Mouse (Mus musculus): Measurements from ENCODE around the gene Fgfr2. TPM values are rescaled to one million over a fixed set of nuclear protein-coding genes. Genes with fewer than 3 reads are reported as not detected.

The Fgfr2 gene
- total and polyA plus RNA-seq, 2 experiments from 2014 or later, result 12.1 to 32.6 TPM

DNA sequence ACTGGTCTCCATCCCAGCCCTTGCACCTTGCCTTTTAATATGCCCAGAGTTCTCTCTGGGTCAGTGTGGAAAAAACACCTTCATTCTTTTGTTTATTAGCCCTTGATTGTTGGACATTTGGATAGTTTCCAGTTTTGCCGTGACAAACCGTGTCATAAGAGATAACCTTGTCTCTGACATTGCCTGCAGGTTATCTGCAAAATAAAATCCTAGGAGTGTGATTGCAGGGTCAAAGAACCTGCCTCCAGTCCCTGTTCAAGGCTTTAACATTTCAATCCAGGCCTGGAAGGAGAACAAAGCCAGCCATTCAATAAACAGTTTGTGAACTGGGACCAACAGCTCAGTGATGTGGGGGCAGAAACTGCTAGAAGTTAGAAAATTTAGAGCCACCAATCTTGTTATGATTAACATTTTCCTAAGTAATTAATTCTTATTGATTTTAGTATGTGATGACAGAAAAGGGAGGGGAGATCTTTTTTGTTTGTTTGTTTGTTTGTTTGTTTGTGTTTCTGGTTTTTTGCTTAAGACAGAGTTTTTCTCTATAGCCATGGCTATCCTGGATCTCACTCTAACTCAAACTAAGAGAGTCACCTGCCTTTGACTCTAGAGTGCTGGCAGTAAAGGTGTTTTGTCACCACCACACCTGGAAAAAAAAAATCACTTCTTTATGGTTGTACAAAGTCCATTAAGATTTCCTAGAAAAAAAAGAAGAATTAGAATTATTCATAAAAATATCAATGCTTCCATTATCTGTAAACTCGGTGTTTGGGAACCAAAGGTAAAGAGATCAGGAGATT, 537.3 kb downstream of the Fgfr2 start:
- H3K36me3 ChIP-seq (ENCODE audit: insufficient read depth, low read length), result no peaks in the 10 kb centered on the region
- H3K9ac ChIP-seq (replicated peaks; ENCODE audit: low read length, poor library complexity, severe bottlenecking), result no peak overlapping the region
- no peak overlapping the region for H3K4me2 ChIP-seq (ENCODE audit: low read depth, low read length, poor library complexity, severe bottlenecking)
- H3K27ac ChIP-seq (ENCODE audit: low read depth, low read length), result no peak overlapping the region
- DNase-seq (ENCODE audit: low spot score) (no peak), ATAC-seq (ENCODE audit: low FRiP score) (no peak)
- no peak for TF ChIP-seq CTCF (IDR thresholded peaks at IDR 0.05)
- no peak overlapping the region for H3K4me3 ChIP-seq (ENCODE audit: low read depth, low read length)
- H3K4me1 ChIP-seq (ENCODE audit: insufficient read depth, low read length), result no peaks in the 10 kb centered on the region
- 67% methylated on average over 3 of the region's 3 CpGs for WGBS
- H3K27me3 ChIP-seq (ENCODE audit: insufficient read depth, low read length), result no peaks in the 10 kb centered on the region
- no peaks in the 10 kb centered on the region for H3K9me3 ChIP-seq (ENCODE audit: low read length)

DNA sequence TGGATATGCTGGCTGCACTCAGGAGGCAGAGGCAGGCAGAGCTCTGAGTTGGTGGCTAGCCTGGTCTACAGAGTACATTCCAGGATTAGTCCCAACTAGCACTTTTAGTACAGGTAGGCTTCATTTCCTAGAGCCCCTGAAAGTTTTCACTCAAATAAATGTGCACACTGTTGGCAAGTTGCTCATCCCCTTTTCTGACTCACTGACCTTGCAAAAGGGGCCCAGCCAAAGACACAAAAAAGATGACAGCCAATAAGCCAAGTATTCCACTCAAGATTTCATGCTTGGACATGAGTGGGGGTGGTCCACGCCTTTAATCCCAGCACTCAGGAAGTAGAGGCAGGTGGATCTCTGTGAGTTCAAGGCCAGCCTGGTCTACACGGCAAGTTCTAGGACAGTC, 541.7 kb downstream of the Fgfr2 start:
- Histone ChIP-seq H3K27me3 (ENCODE audit: insufficient read depth, low read length) (no peaks in the 10 kb centered on the region), H3K4me3 (ENCODE audit: low read depth, low read length) (no peak overlapping the region), H3K4me1 (ENCODE audit: insufficient read depth, low read length) (no peaks in the 10 kb centered on the region), H3K36me3 (ENCODE audit: insufficient read depth, low read length) (no peaks in the 10 kb centered on the region), H3K4me2 (ENCODE audit: low read depth, low read length, poor library complexity, severe bottlenecking) (no peak overlapping the region), H3K27ac (ENCODE audit: low read depth, low read length) (no peak overlapping the region), H3K9me3 (ENCODE audit: low read length) (no peaks in the 10 kb centered on the region), H3K9ac (replicated peaks; ENCODE audit: low read length, poor library complexity, severe bottlenecking) (no peak overlapping the region)
- no peak for TF ChIP-seq CTCF (IDR thresholded peaks at IDR 0.05)
- DNase-seq (ENCODE audit: low spot score) (no peak), ATAC-seq (ENCODE audit: low FRiP score) (no peak)
- WGBS, result 90% methylated on average over 2 of the region's 2 CpGs

DNA sequence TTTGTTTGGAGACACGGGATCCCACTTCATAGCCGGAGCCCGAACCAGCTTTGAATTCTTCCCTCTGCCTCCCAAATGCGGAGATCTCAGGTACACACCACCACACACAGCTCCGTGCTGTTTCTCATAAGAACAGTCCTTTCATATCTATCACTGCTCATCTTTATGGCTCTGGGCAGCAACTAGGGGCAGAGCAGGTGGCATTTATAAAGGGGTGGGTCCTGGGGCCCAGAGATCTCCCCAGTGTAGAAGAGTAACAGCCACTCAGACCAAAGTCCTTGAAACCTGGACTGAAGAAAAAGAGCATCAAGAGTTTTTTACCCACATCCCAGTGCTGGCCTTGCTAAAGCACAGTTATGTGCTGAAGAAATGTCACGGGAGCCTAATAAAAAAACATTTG, 542.6 kb downstream of the Fgfr2 start:
- WGBS, result 82% methylated on average over 6 of the region's 6 CpGs
- Histone ChIP-seq H3K9me3 (ENCODE audit: low read length) (no peaks in the 10 kb centered on the region), H3K27me3 (ENCODE audit: insufficient read depth, low read length) (no peaks in the 10 kb centered on the region), H3K4me2 (ENCODE audit: low read depth, low read length, poor library complexity, severe bottlenecking) (no peak overlapping the region), H3K9ac (replicated peaks; ENCODE audit: low read length, poor library complexity, severe bottlenecking) (no peak overlapping the region), H3K36me3 (ENCODE audit: insufficient read depth, low read length) (no peaks in the 10 kb centered on the region), H3K4me3 (ENCODE audit: low read depth, low read length) (no peak overlapping the region), H3K4me1 (ENCODE audit: insufficient read depth, low read length) (no peaks in the 10 kb centered on the region), H3K27ac (ENCODE audit: low read depth, low read length) (no peak overlapping the region)
- no peak for TF ChIP-seq CTCF (IDR thresholded peaks at IDR 0.05)
- ATAC-seq (ENCODE audit: low FRiP score) (no peak), DNase-seq (ENCODE audit: low spot score) (no peak)

DNA sequence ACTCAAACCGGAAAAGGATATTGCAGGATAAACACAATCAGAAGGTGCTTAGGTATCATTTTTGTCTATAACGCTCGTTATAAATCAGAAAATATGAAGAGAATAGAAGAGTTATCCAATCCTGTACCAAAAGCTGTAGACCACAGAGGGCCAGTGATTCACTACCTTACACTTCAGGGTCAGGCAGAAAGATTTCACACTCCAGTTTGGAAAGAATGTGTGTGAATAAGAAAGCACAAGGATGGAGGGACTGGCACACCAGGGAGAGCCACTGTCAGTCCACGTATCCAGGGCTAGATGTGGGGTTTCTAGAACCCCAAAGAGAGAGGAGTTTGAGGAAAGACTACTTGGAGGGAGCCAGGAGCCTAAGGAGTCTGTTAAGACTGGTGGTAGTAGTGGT, 546.3 kb downstream of the Fgfr2 start:
- Histone ChIP-seq H3K9me3 (ENCODE audit: low read length) (no peaks in the 10 kb centered on the region), H3K4me2 (ENCODE audit: low read depth, low read length, poor library complexity, severe bottlenecking) (no peak overlapping the region), H3K27me3 (ENCODE audit: insufficient read depth, low read length) (no peaks in the 10 kb centered on the region), H3K36me3 (ENCODE audit: insufficient read depth, low read length) (no peaks in the 10 kb centered on the region), H3K4me1 (ENCODE audit: insufficient read depth, low read length) (no peaks in the 10 kb centered on the region), H3K27ac (ENCODE audit: low read depth, low read length) (no peak overlapping the region), H3K9ac (replicated peaks; ENCODE audit: low read length, poor library complexity, severe bottlenecking) (no peak overlapping the region), H3K4me3 (ENCODE audit: low read depth, low read length) (no peak overlapping the region)
- 54% methylated on average over 4 of the region's 4 CpGs for WGBS
- DNase-seq (ENCODE audit: low spot score) (no peak), ATAC-seq (ENCODE audit: low FRiP score) (no peak)
- TF ChIP-seq CTCF (IDR thresholded peaks at IDR 0.05), result no peak

DNA sequence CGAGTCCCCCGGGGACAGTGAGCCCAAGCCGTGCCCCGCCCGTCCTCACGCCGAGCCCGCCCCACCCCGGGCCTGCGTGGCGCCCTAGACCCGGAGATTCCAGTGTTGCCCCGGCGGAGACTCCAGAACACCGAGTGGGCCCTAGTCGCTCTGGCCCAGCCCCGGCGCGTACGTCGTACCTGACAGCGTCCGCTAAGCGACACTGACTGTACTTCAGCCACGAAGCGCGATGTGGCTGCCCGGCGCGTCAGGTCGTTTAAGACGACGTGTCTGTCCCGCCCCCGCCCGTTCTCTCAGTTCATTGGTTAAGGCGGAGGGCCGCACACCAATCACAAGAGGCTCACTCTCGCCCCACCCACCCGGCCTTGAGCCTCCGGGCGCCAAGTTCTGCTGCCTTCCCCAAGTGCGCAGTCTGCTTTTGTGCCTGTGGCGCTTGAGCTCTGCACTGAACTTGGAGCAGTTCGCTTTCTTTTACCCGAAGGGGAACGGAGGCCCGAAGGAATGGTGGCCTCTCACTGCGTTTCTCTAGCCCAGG, 547.0 kb downstream of the Fgfr2 start, which contains the start of gene Oat:
TSS of gene Oat (minus strand) at position 283 of the 535 bp plus-strand sequence.
- no peaks in the 10 kb centered on the region for H3K27me3 ChIP-seq (ENCODE audit: insufficient read depth, low read length)
- WGBS, result under 1% methylated on average over 49 of the region's 49 CpGs
- peak within 1 kb of the TSS; percentile 84 for H3K4me2 ChIP-seq (ENCODE audit: low read depth, low read length, poor library complexity, severe bottlenecking)
- no peaks in the 10 kb centered on the region for H3K9me3 ChIP-seq (ENCODE audit: low read length)
- H3K27ac ChIP-seq (ENCODE audit: low read depth, low read length), result peak within 1 kb of the TSS; percentile 86
- H3K9ac ChIP-seq (replicated peaks; ENCODE audit: low read length, poor library complexity, severe bottlenecking), result peak within 1 kb of the TSS; percentile 63
- H3K4me3 ChIP-seq (ENCODE audit: low read depth, low read length), result peak within 1 kb of the TSS; percentile 65
- H3K36me3 ChIP-seq (ENCODE audit: insufficient read depth, low read length), result no peaks in the 10 kb centered on the region
- ATAC-seq (ENCODE audit: low FRiP score) (peak; percentile 98), DNase-seq (ENCODE audit: low spot score) (peak; percentile 98)
- no peaks in the 10 kb centered on the region for H3K4me1 ChIP-seq (ENCODE audit: insufficient read depth, low read length)
- 0 out of 2 replicates have a peak, but pooled peaks have one; percentile 11 for TF ChIP-seq CTCF (IDR thresholded peaks at IDR 0.05)

DNA sequence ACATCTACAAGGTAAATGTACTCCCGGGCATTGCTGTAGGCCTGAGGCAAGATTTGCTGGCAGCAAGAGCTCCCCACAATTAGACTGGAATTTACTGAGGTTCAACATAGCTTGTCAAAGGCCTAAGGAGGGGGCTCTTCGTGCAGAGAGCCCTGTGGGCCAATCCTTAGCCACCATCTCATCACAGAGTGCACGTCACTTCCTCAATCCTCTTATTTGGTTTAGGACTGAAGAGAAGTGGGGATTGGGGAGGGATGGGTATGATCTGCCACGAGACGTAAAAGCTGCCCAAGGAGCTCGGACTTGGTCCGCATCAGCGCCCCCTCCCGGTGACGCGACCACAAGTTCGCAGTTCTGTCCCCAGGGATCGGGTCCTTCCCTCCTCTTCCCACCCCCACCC, 547.5 kb downstream of the Fgfr2 start:
- DNase-seq (ENCODE audit: low spot score), result peak; percentile 94
- Histone ChIP-seq H3K4me3 (ENCODE audit: low read depth, low read length) (peak overlapping the region; percentile 65), H3K27ac (ENCODE audit: low read depth, low read length) (peak overlapping the region; percentile 86), H3K4me2 (ENCODE audit: low read depth, low read length, poor library complexity, severe bottlenecking) (peak overlapping the region; percentile 84), H3K4me1 (ENCODE audit: insufficient read depth, low read length) (no peaks in the 10 kb centered on the region), H3K27me3 (ENCODE audit: insufficient read depth, low read length) (no peaks in the 10 kb centered on the region), H3K9ac (replicated peaks; ENCODE audit: low read length, poor library complexity, severe bottlenecking) (peak overlapping the region; percentile 63), H3K36me3 (ENCODE audit: insufficient read depth, low read length) (no peaks in the 10 kb centered on the region), H3K9me3 (ENCODE audit: low read length) (no peaks in the 10 kb centered on the region)
- ATAC-seq (ENCODE audit: low FRiP score), result peak; percentile 95
- WGBS, result under 1% methylated on average over 13 of the region's 13 CpGs
- peak; percentile 64 for TF ChIP-seq CTCF (IDR thresholded peaks at IDR 0.05)

All from midbrain, postnatal 0 days (tissue).